Mouse (Mus musculus) embryo, embryonic 11 days (tissue): ENCODE results near the gene Tmbim7.
A peak's percentile ranks its signal among the peaks of the same experiment; 100 is the strongest.
"Not testable (repeated sequence)": the region's sequence is repeated elsewhere in the genome, so short reads cannot be mapped to it uniquely, and the experiment has no call there.

Source experiments
- DNase-seq: peaks from one replicate; pipeline ENCODE4 v3.0.0-alpha.2; 2015

The Tmbim7 gene

DNA sequence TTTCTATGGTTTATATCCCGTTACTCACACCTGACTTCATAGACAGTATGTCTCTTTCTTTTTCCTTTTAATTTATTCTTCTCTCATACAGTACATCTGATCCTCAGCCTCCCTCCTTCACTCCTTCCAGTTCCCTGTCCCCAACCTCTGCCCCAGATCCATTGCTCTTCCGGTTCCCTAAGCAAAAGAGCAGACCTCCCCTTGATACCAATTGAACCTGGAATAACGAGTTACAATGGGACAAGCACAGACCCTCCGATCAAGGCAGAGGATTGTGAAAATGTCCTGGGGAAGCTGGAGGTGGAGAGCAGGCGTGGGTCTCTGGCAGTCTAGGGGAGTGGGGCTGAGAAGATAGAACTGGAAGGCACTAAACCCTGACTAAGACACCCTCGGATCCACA, at the start of gene Tmbim7:
Gene Tmbim7 (plus strand): TSS at position 301 of the 400 bp plus-strand sequence.
- no peak for DNase-seq

DNA sequence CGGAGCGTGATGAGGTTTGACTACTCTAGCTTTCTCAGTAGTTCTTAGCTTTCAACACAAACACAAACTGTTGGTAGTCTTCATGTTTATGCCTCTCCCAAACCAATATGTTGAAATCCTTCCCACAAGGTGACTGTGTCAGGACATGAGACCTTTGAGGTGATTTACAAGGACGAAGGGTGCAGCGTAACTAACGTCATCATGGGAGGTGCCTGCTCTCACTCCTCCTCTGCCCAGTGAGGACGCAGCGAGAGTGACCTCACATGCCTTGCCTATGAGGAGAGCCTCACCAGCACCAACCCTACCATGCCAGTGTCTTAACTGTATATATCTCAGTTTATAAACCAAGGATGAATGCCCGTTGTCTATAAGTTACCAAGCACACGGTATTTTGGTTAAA, 43.9 kb upstream of the Tmbim7 start:
- no peak for DNase-seq

GRCm38 (mm10) chr5:3609241-3609640, 41.7 kb upstream of the Tmbim7 start:
- DNase-seq = no peak

GRCm38 (mm10) chr5:3611835-3612234, 39.1 kb upstream of the Tmbim7 start:
- not testable (repeated sequence) for DNase-seq

- no peak for DNase-seq
Measured at GRCm38 (mm10) chr5:3620486-3620885, 30.5 kb upstream of the Tmbim7 start.

DNA sequence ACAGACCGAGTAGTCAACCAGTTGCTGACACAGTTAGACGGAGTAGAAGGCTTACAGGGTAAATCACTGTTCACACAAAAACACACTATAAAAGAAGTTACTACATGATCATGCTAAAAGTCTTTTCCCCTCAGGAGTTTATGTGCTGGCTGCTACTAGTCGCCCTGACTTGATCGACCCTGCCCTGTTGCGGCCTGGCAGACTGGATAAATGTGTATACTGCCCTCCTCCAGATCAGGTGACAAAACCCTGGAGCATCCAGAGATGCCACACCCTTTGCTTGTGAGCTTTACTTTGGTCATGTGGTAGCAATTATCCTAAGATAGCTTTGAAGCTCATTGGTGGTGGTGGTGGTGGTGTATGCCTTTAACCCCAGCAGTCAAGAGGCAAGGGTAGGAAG, 20.9 kb upstream of the Tmbim7 start:
- no peak for DNase-seq

DNA sequence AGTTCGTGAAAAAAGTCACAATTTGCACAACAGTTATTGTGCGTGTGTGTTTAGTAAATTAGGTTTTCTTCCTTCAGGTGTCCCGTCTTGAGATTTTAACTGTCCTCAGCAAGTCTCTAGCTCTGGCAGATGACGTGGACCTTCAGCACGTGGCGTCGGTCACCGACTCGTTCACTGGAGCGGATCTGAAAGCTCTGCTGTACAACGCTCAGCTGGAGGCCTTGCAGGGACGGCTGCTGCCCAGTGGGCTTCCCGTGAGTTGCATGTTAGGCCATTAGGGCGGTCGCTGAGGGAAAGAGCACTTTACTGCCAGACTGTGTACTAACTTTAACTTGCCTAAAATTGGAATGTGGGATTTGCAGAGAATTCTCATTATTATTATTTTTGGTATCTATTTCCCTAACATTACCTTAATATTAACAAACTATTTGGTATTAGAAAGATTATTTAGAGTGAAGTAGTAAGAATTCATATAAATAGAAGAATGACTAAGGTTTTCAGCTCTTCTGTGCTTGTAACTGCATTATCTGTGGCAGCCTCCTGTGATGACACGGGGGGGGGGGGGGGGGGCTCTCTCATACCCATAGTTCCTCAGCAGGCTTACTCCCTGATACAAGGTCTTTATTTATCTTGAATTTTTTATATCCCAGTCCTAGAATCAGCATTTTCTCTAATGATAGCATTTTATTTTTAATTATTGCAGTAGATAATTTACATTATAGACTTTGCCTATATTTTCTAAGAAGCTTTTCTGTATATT, 19.3 kb upstream of the Tmbim7 start:
- DNase-seq = peak; percentile 24

DNA sequence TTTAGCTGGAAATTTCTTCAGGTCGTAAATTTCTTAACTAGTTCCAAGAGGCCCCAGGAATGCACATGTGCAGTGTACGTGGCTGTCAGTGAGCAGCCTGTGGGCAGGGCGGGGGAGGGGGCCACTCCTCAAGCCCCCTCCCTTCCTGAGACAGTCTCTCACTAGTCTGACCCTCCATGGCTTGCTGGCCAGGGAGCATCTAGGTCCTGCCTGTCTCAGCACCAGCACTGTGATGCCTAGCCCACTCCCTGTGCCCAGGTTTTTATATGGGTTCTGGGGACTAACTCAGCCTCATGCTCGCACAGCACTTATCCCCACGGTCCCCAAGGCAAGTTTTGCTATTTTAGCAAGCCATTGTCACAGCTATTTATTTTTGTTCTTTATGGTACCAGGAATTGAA, 18.7 kb upstream of the Tmbim7 start:
- DNase-seq = no peak

DNA sequence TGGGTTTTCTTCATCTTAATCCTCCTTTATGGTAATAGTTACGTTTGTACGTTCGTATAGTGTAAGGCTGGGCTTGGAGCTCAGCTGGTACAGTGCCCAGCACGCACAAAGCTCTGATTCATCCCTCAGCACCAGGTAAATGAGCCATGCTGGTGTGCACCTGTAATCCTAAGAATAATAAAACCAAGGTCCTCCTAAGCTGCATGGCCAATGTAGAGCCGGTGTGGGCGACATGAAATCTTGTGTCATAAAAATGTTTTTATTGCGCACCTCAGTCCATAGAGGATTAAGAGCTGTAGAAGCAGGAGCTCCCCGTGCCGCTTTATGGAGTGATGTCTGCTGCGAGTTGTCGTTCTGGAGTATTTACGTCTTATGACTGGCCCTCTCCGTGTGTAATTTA, 17.7 kb upstream of the Tmbim7 start:
- no peak for DNase-seq

DNA sequence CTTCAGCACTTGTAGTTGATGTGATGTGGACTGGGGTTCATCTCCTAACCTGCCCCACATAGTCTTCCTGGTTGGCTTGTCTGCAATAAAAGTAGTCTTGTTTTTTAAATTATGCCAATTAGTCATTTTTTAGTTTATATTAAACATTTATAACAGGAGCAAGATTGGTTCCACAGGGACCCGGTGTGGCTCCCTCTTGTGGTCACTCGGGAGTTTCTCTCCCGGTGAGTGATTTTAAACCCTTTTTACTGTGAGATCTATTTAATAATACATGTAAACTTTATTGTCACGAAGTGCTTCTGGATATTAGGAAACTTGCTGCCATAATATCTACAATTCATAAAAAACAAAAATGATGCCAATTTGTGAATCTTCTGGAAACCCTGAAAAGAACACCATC, 17.0 kb upstream of the Tmbim7 start:
- DNase-seq = peak; percentile 17

GRCm38 (mm10) chr5:3635286-3635685, 15.7 kb upstream of the Tmbim7 start:
- DNase-seq = no peak

DNA sequence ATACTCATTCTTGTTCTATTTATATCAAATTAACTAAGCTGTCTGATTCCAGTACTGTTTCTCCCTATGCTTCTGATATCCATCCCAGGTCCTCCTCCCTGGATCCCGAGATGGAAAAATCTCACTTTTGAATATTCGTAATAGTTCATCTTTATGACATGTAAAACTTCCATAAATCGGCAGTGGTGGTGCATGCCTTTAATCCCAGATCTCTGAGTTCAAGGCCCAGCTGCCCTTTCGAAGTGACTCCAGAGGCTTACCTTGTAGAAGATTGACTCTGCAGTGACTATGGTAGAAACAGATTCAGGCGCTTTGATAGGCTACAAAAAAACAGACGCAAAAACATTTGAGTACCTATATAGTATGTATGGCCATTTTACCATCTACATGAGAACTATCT, 6.4 kb upstream of the Tmbim7 start:
- DNase-seq = no peak

DNA sequence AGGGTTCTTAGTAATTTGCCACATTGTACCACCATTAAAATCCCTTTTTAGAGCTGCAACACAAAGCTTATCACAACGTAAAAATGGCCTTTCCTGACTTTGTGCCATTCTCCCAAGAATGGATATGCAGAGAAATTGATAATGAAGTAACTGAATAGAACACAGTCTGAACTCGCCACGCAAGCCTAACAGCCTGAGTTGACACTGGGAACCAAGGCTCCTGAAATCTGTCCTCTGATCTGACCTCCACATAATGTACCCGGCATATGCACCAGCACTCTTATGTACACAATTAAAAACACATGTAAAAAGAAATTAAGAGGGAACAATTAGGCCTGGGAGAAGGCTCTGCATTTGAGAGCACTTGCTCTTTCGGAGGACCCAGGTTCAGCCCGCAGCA, 5.7 kb upstream of the Tmbim7 start:
- no peak for DNase-seq

DNA sequence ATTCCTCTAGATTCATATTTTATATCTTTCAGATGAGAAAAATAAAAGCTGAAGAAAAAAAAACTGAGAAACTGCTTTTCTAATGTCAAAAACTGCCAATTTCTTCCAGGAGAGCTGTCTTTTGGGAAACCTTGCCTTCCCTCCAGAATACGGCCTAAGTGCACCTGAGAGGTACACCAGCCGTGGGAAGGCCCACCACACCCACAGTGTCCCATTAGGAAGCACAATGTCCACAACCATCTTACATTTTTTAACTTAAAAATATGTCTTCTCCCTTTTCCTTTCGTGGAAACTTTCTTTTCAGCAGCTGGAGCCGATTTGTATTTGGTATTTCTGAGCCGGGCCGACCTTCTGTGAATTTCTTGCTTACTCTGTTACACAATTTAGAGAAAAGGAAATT, 4.4 kb upstream of the Tmbim7 start:
- no peak for DNase-seq

DNA sequence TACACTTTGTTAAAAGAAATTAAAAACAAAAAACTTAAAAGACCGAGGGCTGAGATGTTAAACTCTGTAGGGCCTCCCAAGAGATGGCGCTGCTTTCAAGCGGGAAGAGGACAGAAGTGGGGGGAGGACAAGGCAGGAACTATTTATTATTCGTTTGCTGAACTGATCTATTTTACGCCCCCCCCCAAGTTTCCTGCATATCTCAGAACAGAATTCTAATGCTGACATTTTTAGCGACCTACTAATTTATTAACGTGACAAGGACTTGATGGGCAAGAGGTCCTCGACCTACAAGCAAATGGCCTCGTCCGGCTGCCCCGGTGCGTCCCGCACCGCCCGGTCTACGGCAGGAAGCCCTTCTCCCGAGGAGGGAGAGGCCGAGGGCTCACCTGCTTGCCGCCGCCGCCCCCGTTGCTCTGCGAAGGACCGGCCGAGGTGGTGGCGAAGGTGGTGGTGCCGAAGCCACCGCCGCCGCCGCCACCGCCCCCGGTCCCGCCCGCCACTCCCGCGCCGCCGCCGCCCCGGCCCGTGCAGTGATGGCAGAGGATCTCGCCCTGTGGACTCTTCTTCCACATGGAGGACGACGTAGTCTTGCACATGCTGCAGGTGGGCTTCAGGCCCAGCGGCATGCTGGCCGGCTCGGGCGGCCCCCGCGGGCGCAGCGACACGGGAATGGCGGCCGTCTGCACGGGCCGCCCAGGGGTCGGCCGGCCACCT, 3.8 kb upstream of the Tmbim7 start:
- DNase-seq = peak; percentile 77

GRCm38 (mm10) chr5:3647708-3648121, 3.3 kb upstream of the Tmbim7 start:
- peak; percentile 94 for DNase-seq

- no peak for DNase-seq
Measured at GRCm38 (mm10) chr5:3648206-3648848, 2.7 kb upstream of the Tmbim7 start.

- no peak for DNase-seq
Measured at GRCm38 (mm10) chr5:3648849-3649210, 2.2 kb upstream of the Tmbim7 start.

DNA sequence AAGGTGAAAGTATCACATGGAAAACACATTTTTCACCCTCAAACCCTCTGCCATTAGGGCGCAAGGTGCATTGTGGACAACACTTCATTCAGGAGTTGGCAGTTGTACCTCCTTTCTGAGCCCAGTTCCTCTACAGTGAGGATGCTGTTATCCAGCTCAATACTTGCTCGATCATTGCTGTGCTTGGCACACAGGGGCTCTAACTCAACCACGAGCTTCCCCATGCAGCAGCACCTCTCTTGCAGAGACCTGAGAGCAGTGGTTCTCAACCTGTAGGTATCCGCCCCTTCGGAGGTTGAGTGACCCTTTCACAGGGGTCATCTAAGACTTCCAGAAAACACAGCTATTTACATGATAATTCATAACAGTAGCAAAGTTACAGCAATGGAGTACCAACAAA, 640 bp downstream of the Tmbim7 start:
- no peak for DNase-seq

DNA sequence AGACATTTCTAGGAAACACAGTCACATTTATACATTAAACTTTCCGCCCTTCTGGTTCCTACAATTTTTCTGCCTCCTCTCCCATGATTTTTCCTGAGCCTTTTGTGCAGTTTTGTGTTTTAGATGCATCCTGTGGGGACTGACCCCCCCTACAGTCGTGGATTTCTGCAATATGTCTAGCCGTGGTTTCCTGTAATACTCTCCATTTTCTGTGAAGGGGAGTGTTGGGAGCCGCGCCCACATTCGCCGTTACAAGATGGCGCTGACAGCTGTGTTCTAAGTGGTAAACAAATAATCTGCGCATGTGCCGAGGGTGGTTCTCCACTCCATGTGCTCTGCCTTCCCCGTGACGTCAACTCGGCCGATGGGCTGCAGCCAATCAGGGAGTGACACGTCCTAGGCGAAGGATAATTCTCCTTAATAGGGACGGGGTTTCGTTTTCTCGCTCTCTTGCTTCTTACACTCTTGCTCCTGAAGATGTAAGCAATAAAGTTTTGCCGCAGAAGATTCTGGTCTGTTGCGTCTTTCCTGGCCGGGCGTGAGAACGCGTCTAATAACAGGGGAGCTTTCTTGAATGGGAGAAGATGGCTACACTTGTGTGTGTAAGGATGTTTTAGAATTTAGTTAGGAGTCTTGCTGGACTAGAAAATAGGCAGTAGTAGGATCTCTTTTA, 2.1 kb downstream of the Tmbim7 start:
- DNase-seq = not testable (repeated sequence)

DNA sequence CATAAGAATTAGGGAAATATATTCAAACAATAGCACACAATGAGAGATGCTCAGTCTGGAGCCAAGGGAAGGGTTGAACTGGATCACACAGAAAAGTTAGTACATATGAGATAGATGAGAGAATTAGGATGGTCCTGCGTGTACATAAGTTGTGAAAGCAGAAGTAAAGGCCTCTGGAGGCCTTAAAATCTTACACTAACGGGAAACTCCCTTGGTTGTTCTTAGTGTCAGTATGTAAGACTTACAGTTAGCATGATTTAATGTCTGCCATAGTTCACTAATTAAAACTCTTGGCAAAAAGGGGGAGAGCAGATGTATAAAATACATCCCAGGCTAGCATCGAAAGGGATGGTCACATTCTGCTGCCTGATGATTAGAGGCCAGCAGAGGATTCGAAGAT, 2.8 kb downstream of the Tmbim7 start:
- DNase-seq = no peak

- no peak for DNase-seq
Measured at GRCm38 (mm10) chr5:3657085-3657484, 6.1 kb downstream of the Tmbim7 start, which contains the start of gene Gatad1. Gene Gatad1 (minus strand): TSS chr5:3657185.

DNA sequence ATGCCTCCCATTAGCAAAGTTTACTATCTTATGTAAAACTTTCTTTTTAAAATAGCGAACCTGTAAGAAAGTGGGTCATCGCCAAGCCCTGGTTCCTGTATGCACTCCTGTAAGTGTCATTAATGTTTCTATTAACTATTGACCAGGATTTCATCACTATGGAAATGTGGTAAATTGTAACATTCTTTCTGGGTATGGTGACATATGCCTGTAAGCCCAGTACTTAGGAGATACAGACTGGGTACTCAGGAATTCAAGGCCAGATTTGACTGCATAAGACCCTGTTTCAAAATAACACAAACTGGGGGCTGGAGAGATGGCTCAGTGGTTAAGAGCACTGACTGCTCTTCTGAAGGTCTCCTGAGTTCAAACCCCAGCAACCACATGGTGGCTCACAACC, 14.2 kb downstream of the Tmbim7 start:
- DNase-seq = no peak
